Mouse (Mus musculus): ENCODE data around the gene Fgf4. TPM values are rescaled to one million over a fixed set of nuclear protein-coding genes. Genes with fewer than 3 reads are reported as not detected.
A peak's percentile ranks its signal among the peaks of the same experiment; 100 is the strongest.

Fgf4 gene
- total and polyA plus RNA-seq, 3 experiments, result not detected

GRCm38 (mm10) chr7:144846158-144846557 is 1.0 kb upstream of the Fgf4 start:
- Histone ChIP-seq H3K9ac (ENCODE audit: insufficient read depth, low read depth) (no peak overlapping the region), H3K4me2 (ENCODE audit: insufficient read depth, low read depth, poor library complexity, severe bottlenecking) (no peak overlapping the region), H3K36me3 (replicated peaks in 1 of 2; ENCODE audit: control insufficient read depth in 1 of 2, insufficient read depth in 1 of 2, low read length in 1 of 2) (no peaks in the 10 kb centered on the region), H3K27ac (ENCODE audit: insufficient read depth, low read depth) (no peak overlapping the region), H3K27me3 (replicated peaks) (peaks cover 83% of the 10 kb centered on the region), H3K4me3 (replicated peaks in 1 of 3; ENCODE audit: low read depth in 2 of 3, low read length in 2 of 3, poor library complexity in 1 of 3) (no peak overlapping the region), H3K79me2 (replicated peaks; ENCODE audit: control insufficient read depth, extremely low read depth, insufficient read depth, poor library complexity, severe bottlenecking) (no peaks in the 10 kb centered on the region), H3K9me3 (replicated peaks; ENCODE audit: low read length) (no peaks in the 10 kb centered on the region), H3K4me1 (ENCODE audit: control insufficient read depth in 1 of 2, insufficient read depth in 2 of 2) (no peaks in the 10 kb centered on the region)
- peak; percentile 43 for DNase-seq (ENCODE audit: extremely low read depth)
- in situ Hi-C loops (cut with MboI; ENCODE audit: low pct_ligation_motif_present, low pct_unique_long_range_greater_than_20kb, low sequenced_read_pairs) (loop anchor here (10.0 kb wide), 1 partner anchor 49 kb away; the partner anchor contains the start of gene Fgf15), dilution Hi-C loops (cut with MboI; ENCODE audit: extremely low pct_ligation_motif_present, extremely low pct_unique_long_range_greater_than_20kb, low sequenced_read_pairs) (no loop called here)
- TF ChIP-seq KAT2A (IDR thresholded peaks at IDR 0.05; ENCODE audit: insufficient replicate concordance, low read length), result no peak
- TF ChIP-seq RAD21 (IDR thresholded peaks at IDR 0.05; ENCODE audit: low read depth, low read length), result peak; percentile 29
- peak; percentile 74 for TF ChIP-seq SMC3 (IDR thresholded peaks at IDR 0.05; ENCODE audit: low read depth, low read length)
- no peak for TF ChIP-seq IRF4 (IDR thresholded peaks at IDR 0.05; ENCODE audit: low read depth, low read length)
- TF ChIP-seq MYC (IDR thresholded peaks at IDR 0.05; ENCODE audit: low read depth, low read length), result no peak
- TF ChIP-seq ETS1 (conservative IDR thresholded peaks at IDR 0.05; ENCODE audit: low read depth, low read length), result no peak
- TF ChIP-seq CTCF (conservative IDR thresholded peaks at IDR 0.05 in 1 of 2, IDR thresholded peaks at IDR 0.05 in 1 of 2; ENCODE audit: low read depth in 2 of 2, low read length in 2 of 2), result peak; percentile 72 to 73

- no peaks in the 10 kb centered on the region for H3K9me3 ChIP-seq (replicated peaks; ENCODE audit: low read length)
- dilution Hi-C loops (cut with MboI; ENCODE audit: extremely low pct_ligation_motif_present, extremely low pct_unique_long_range_greater_than_20kb, low sequenced_read_pairs) (no loop called here), in situ Hi-C loops (cut with MboI; ENCODE audit: low pct_ligation_motif_present, low pct_unique_long_range_greater_than_20kb, low sequenced_read_pairs) (no loop called here)
These were observed 4.2 kb downstream of the Fgf4 start for GRCm38 (mm10) chr7:144851321-144851720.

GRCm38 (mm10) chr7:144854966-144855365 is 7.8 kb downstream of the Fgf4 start:
- H3K4me3 ChIP-seq (replicated peaks in 1 of 3; ENCODE audit: low read depth in 2 of 3, low read length in 2 of 3, poor library complexity in 1 of 3), result no peak overlapping the region
- DNase-seq (ENCODE audit: extremely low read depth), result no peak
- peaks cover 0 to 14% of the 10 kb centered on the region in 2 experiments; a peak in 1 of 4 replicates for H3K4me1 ChIP-seq (ENCODE audit: control insufficient read depth in 1 of 2, insufficient read depth in 2 of 2)
- TF ChIP-seq RAD21 (IDR thresholded peaks at IDR 0.05; ENCODE audit: low read depth, low read length), result no peak
- TF ChIP-seq IRF4 (IDR thresholded peaks at IDR 0.05; ENCODE audit: low read depth, low read length), result no peak
- TF ChIP-seq MAX (IDR thresholded peaks at IDR 0.05; ENCODE audit: low read length), result no peak
- no peak for TF ChIP-seq NELFE (IDR thresholded peaks at IDR 0.05; ENCODE audit: low read depth, low read length)
- TF ChIP-seq JUND (conservative IDR thresholded peaks at IDR 0.05; ENCODE audit: low read depth, low read length), result no peak
- TF ChIP-seq KAT2A (IDR thresholded peaks at IDR 0.05; ENCODE audit: insufficient replicate concordance, low read length), result no peak
- TF ChIP-seq ZNF384 (IDR thresholded peaks at IDR 0.05; ENCODE audit: low read depth, low read length), result no peak
- TF ChIP-seq ZC3H11A (IDR thresholded peaks at IDR 0.05; ENCODE audit: low read depth, low read length), result no peak
- no peak for TF ChIP-seq USF1 (IDR thresholded peaks at IDR 0.05; ENCODE audit: low read depth, low read length)
- no peak for TF ChIP-seq MAZ (IDR thresholded peaks at IDR 0.05; ENCODE audit: low read depth, low read length)
- TF ChIP-seq EP300 (IDR thresholded peaks at IDR 0.05; ENCODE audit: low read length), result no peak
- TF ChIP-seq NRF1 (IDR thresholded peaks at IDR 0.05; ENCODE audit: low read depth, low read length), result no peak
- no peaks in the 10 kb centered on the region for H3K9me3 ChIP-seq (replicated peaks; ENCODE audit: low read length)
- no peak overlapping the region for H3K9ac ChIP-seq (ENCODE audit: insufficient read depth, low read depth)
- no peaks in the 10 kb centered on the region for H3K79me2 ChIP-seq (replicated peaks; ENCODE audit: control insufficient read depth, extremely low read depth, insufficient read depth, poor library complexity, severe bottlenecking)
- no peak overlapping the region for H3K27ac ChIP-seq (ENCODE audit: insufficient read depth, low read depth)
- no peaks in the 10 kb centered on the region for H3K36me3 ChIP-seq (replicated peaks in 1 of 2; ENCODE audit: control insufficient read depth in 1 of 2, insufficient read depth in 1 of 2, low read length in 1 of 2)
- dilution Hi-C loops (cut with MboI; ENCODE audit: extremely low pct_ligation_motif_present, extremely low pct_unique_long_range_greater_than_20kb, low sequenced_read_pairs) (no loop called here), in situ Hi-C loops (cut with MboI; ENCODE audit: low pct_ligation_motif_present, low pct_unique_long_range_greater_than_20kb, low sequenced_read_pairs) (no loop called here)
- no peak overlapping the region for H3K4me2 ChIP-seq (ENCODE audit: insufficient read depth, low read depth, poor library complexity, severe bottlenecking)
- peaks cover 31% of the 10 kb centered on the region for H3K27me3 ChIP-seq (replicated peaks)

More at GRCm38 (mm10) chr7:144851321-144851720, 4.2 kb downstream of the Fgf4 start:
- Histone ChIP-seq H3K9ac (ENCODE audit: insufficient read depth, low read depth) (no peak overlapping the region), H3K4me1 (ENCODE audit: control insufficient read depth in 1 of 2, insufficient read depth in 2 of 2) (no peaks in the 10 kb centered on the region), H3K27ac (ENCODE audit: insufficient read depth, low read depth) (no peak overlapping the region), H3K4me3 (replicated peaks in 1 of 3; ENCODE audit: low read depth in 2 of 3, low read length in 2 of 3, poor library complexity in 1 of 3) (no peak overlapping the region), H3K79me2 (replicated peaks; ENCODE audit: control insufficient read depth, extremely low read depth, insufficient read depth, poor library complexity, severe bottlenecking) (no peaks in the 10 kb centered on the region), H3K4me2 (ENCODE audit: insufficient read depth, low read depth, poor library complexity, severe bottlenecking) (no peak overlapping the region), H3K36me3 (replicated peaks in 1 of 2; ENCODE audit: control insufficient read depth in 1 of 2, insufficient read depth in 1 of 2, low read length in 1 of 2) (no peaks in the 10 kb centered on the region), H3K27me3 (replicated peaks) (peaks cover 52% of the 10 kb centered on the region)
- TF ChIP-seq CTCF (conservative IDR thresholded peaks at IDR 0.05 in 1 of 2, IDR thresholded peaks at IDR 0.05 in 1 of 2; ENCODE audit: low read depth in 2 of 2, low read length in 2 of 2), result no peak
- TF ChIP-seq IRF4 (IDR thresholded peaks at IDR 0.05; ENCODE audit: low read depth, low read length), result no peak
- no peak for TF ChIP-seq TCF12 (IDR thresholded peaks at IDR 0.05; ENCODE audit: low read depth, low read length)
- TF ChIP-seq POLR2A (IDR thresholded peaks at IDR 0.05; ENCODE audit: low read depth, low read length), result no peak
- no peak for TF ChIP-seq MEF2A (IDR thresholded peaks at IDR 0.05; ENCODE audit: borderline replicate concordance, low read depth, low read length)
- no peak for TF ChIP-seq RCOR1 (conservative IDR thresholded peaks at IDR 0.05; ENCODE audit: low read depth, low read length)
- no peak for TF ChIP-seq SIN3A (IDR thresholded peaks at IDR 0.05; ENCODE audit: low read length)
- no peak for TF ChIP-seq MAFK (IDR thresholded peaks at IDR 0.05; ENCODE audit: insufficient replicate concordance, low read length)
- no peak for TF ChIP-seq USF1 (IDR thresholded peaks at IDR 0.05; ENCODE audit: low read depth, low read length)
- TF ChIP-seq POLR2AphosphoS2 (IDR thresholded peaks at IDR 0.05; ENCODE audit: low read depth, low read length), result no peak
- TF ChIP-seq CHD1 (IDR thresholded peaks at IDR 0.05; ENCODE audit: low read depth, low read length), result no peak
- no peak for TF ChIP-seq JUN (IDR thresholded peaks at IDR 0.05; ENCODE audit: insufficient read depth, low read depth, low read length)
- TF ChIP-seq RAD21 (IDR thresholded peaks at IDR 0.05; ENCODE audit: low read depth, low read length), result no peak
- DNase-seq (ENCODE audit: extremely low read depth), result no peak
